8 mouse cellular contexts compared by ENCODE assay signal in the genomic region with DNA sequence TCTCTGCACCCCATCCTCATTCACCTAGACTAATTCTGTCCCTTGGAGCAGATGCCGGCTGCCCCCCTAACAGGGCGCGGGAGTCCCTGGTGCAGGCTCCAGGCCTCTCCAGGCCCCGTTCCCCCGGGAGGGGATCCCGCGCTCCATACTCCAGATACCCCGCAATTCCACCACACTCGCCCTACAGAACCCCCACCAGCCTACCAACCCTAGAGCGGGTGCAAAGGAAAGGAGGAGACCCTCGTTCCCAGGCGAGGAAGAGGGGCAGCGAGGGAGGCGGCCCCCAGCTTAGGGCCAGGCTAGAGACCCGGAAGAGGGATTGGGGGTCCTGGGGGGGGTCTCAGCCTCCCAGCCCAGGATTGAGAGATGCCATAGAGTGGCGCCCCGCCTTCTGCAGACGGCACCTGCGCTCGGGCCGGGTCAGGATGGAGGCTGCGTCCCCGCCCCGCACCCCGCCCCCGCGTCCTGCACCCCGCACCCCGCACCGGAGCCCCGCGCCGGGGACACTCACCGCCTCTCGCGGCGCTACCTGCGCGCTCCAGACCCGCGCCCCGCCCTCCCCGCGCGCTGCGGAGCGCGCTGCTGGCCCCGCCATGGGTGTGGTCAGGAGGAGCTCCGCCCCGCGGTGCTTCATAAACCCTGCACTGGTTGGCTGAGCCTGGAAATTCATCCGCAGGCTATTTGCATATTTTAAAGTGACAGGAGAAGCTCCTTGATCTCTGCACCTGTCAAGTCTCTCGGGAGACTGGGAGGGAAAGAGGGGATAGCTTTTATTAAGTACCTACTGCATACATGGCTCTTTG. TPM values are rescaled to one million over a fixed set of nuclear protein-coding genes. Genes with fewer than 3 reads are reported as not detected.
DNase-seq lines count a peak whose midpoint lies in the region; ATAC-seq and TF ChIP-seq lines count a peak whose summit lies in the region.

A gene (minus strand): TSS at position 595 of the 803 bp plus-strand sequence.

- peak; percentile 85 for ATAC-seq in hindbrain, postnatal 0 days

- 2% methylated on average over 37 of the region's 54 CpGs for WGBS in hindbrain, postnatal 0 days

- peak within 1 kb of the TSS; percentile 85 for H3K9ac ChIP-seq in hindbrain, postnatal 0 days (replicated peaks; ENCODE audit: low read length)

- peak within 1 kb of the TSS; percentile 63 for H3K4me3 ChIP-seq in hindbrain, postnatal 0 days (ENCODE audit: low read length)

- no peaks in the 10 kb centered on the region for H3K27me3 ChIP-seq in hindbrain, postnatal 0 days (ENCODE audit: insufficient read depth, low read length)

- peak; percentile 81 for DNase-seq in WW6 (ENCODE audit: low read depth, low spot score)
- DNase-seq in cerebellum, postnatal 10 days = peak; percentile 93
- peak; percentile 82 to 91 for DNase-seq in frontal cortex, adult 2 months (ENCODE audit: extremely low spot score in 1 of 2, low spot score in 1 of 2)
- DNase-seq in hindbrain, postnatal 0 days (ENCODE audit: low spot score) = peak; percentile 96
- DNase-seq in left cerebral cortex, adult 18-20 months (ENCODE audit: low spot score in 2 of 2) = peak; percentile 79 to 86
- DNase-seq in lung, postnatal 4 days = peak; percentile 84
- DNase-seq in right cerebral cortex, adult 18-20 months = peak; percentile 88
- peak; percentile 58 to 69 for DNase-seq in urinary bladder, postnatal 36 days (ENCODE audit: low spot score in 2 of 2)

- no peak for TF ChIP-seq CTCF in hindbrain, postnatal 0 days (IDR thresholded peaks at IDR 0.05; ENCODE audit: low read depth)

- no peaks in the 10 kb centered on the region for H3K36me3 ChIP-seq in hindbrain, postnatal 0 days (ENCODE audit: insufficient read depth, low read length)

- peaks cover 24% of the 10 kb centered on the region for H3K4me1 ChIP-seq in hindbrain, postnatal 0 days (ENCODE audit: insufficient read depth, low read length)

- H3K27ac ChIP-seq in hindbrain, postnatal 0 days = peak within 1 kb of the TSS; percentile 70

- no peaks in the 10 kb centered on the region for H3K9me3 ChIP-seq in hindbrain, postnatal 0 days (ENCODE audit: low read length)

- peak within 1 kb of the TSS; percentile 76 for H3K4me2 ChIP-seq in hindbrain, postnatal 0 days (ENCODE audit: low read depth, low read length)

RNA-seq across cellular contexts. Expression of the gene that starts here (rescaled TPM):
- 201 and 208 TPM in 2 replicates for polyA plus RNA-seq in frontal cortex, adult 2 months (2012; rRNA removed)
- total RNA-seq in hindbrain, postnatal 0 days (2014; rRNA removed) = 84.2 and 99.0 TPM in 2 replicates
- 62.2 and 65.8 TPM in 2 replicates for polyA plus RNA-seq in hindbrain, postnatal 0 days (2015; fragmentation: Nextera tagmentation; extraction: Ambion mirVana)
- 100 to 1,000 TPM; 155 to 167 TPM for total RNA-seq in left cerebral cortex, adult 18-20 months (2021)

Comparison
In these comparisons a context has a peak if more than half of its experiments do, and no peak if none do; other contexts are left out.
1. Peak in every context shown above with its lines: DNase-seq, ATAC-seq, H3K4me3 ChIP-seq and H3K27ac ChIP-seq.